Mouse (Mus musculus) midbrain, embryonic 10.5 days (tissue): ENCODE data around the gene Cd6. TPM values are rescaled to one million over a fixed set of nuclear protein-coding genes. Genes with fewer than 3 reads are reported as not detected.

Experiments
- DNase-seq: peaks from one replicate; pipeline ENCODE4 v3.0.0-alpha.2; 2017; ENCODE audit warnings: low spot score
- H3K27ac ChIP-seq: fragments of 300-500 bp; sonication (generic); replicated peaks from 2 replicates; pipeline ENCODE4 v1.5.1; 2016; ENCODE audit warnings: mild to moderate bottlenecking
- H3K27me3 ChIP-seq: fragments of 300-500 bp; sonication (generic); 2 replicates; pipeline ENCODE4 v1.6.1; 2016; ENCODE audit warnings: low read depth, mild to moderate bottlenecking; ENCODE audit not compliant: poor library complexity, severe bottlenecking
- H3K36me3 ChIP-seq: fragments of 300-500 bp; sonication (generic); 2 replicates; pipeline ENCODE4 v1.6.1; 2016; ENCODE audit warnings: mild to moderate bottlenecking, moderate library complexity
- H3K4me1 ChIP-seq: fragments of 300-500 bp; sonication (generic); 2 replicates; pipeline ENCODE4 v1.6.1; 2016
- H3K4me3 ChIP-seq: fragments of 300-500 bp; sonication (generic); 2 replicates; pipeline ENCODE4 v1.5.1; 2016; ENCODE audit warnings: mild to moderate bottlenecking, moderate library complexity
- H3K9me3 ChIP-seq: fragments of 300-500 bp; sonication (generic); replicated peaks from 2 replicates; pipeline ENCODE4 v1.6.1; 2016; ENCODE audit warnings: mild to moderate bottlenecking
- WGBS: fragments of 180-500 bp; shearing (Covaris S2); methylation state at CpG from one replicate; pipeline ENCODE4 v1.1.7; 2016; 5-methylcytosine and 5-hydroxymethylcytosine counted together
- polyA plus RNA-seq: library from polyadenylated mRNA; unstranded; fragments of >200 nt; fragmentation: Nextera tagmentation; extraction: Ambion mirVana; gene quantifications from 2 replicates; pipeline ENCODE4 v1.2.1, GENCODE M21; 2016

The Cd6 gene
- polyA plus RNA-seq, 1 experiment from 2014 or later, result not detected

DNA sequence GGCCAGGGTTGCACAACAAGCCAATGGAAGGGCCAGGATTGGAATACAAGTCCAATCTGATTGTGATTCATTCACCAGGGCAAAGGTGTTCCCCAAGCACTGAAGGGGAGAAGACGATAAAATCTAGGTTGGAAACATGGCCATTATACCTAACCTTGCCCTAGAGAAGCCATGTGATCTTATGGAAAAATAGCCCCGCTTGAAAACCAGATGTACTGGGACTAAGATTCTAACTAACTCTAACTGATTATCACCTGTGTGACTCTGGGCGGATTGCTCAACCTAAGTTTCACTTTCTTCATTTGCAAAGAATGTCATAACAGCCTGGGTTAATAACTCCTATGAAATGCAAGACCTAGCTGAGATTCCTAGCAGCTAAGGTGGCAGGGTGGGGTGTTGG lies 25.6 kb upstream of the Cd6 start:
- Histone ChIP-seq H3K9me3 (no peaks in the 10 kb centered on the region), H3K27ac (no peak overlapping the region), H3K4me3 (no peak overlapping the region), H3K36me3 (peaks cover 53% of the 10 kb centered on the region), H3K4me1 (peaks cover 4% of the 10 kb centered on the region; the same call in 1 of the 2 replicates), H3K27me3 (no peaks in the 10 kb centered on the region)
- 88% methylated on average over 3 of the region's 3 CpGs for WGBS
- DNase-seq, result no peak

DNA sequence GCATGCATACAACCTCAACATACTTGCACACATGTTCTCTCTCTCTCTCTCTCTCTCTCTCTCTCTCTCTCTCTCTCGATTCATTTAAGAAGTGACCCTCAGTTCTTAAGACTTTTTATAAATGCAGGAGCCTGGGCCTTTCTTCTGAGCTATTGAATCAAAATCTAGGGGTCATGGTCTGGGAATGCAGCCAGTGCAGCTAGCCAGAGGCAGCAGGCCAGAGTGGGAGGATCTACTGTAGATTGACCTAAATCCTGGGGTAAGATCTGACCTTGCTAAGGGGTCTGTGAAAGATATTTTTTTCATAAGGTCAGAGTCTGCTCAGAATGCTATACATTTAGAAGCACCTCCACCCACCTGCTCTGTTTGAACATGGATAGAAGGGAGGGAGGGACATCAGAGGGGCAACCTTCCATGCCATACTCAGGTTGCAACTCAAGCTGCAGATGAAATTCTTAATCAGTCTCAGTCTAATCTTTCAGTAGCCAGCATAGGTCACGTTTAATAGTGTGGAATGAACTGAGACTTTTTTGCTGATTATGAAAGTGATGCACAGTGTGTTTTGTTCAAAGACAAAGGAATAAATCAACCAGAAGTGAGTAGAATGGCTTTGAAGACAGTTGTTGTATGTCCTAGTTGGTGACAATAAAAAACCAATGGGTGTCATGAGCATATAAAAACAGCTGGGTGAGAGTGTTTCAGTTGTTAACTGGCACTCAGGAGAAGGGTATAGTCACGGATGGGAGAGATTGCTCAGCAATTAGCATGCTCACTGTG lies 17.6 kb upstream of the Cd6 start:
- DNase-seq, result no peak
- H3K4me1 ChIP-seq, result peaks cover 9% of the 10 kb centered on the region
- H3K27me3 ChIP-seq, result peaks cover 17% of the 10 kb centered on the region
- 63% methylated on average over 3 of the region's 3 CpGs for WGBS
- no peak overlapping the region for H3K27ac ChIP-seq
- no peaks in the 10 kb centered on the region for H3K36me3 ChIP-seq
- no peaks in the 10 kb centered on the region for H3K9me3 ChIP-seq
- H3K4me3 ChIP-seq, result no peak overlapping the region

DNA sequence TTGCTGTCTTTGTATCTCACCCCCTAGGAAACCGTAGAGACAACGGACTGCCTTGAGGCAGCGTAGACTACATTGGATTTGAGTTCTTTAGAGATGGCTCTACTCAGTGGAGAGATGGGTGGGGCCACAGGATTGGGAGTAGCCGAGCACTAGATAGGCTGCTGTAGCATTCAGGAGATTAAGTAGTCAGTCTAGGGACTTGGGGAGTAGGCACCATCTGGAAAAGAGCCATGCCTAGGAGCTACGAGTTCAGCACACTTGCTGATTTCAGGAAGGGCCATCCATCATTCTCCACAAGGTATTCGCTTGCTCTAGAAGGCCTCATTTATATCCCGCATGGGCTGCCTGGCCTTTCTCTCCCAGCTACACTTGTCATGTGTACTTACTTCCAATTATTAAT lies 16.3 kb upstream of the Cd6 start:
- 81% methylated on average over 7 of the region's 7 CpGs for WGBS

DNA sequence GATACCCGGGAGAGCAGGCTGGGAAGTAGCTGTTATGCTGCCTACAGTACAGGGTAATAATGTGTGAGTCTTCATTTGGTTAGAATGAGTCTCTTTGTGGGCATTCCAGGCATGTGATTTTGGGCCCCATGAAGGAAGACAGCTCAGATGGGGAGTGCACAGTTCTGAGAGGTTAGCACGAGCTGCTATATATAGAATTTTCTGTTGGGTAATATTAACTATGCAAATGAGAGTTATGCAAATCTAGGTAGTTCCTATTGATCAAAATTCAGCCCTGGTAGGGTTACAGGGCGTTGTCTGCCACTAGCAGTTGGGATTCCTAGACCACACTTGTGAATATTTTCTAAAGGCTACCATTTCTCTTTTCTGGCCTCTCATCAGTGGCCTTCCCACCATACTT lies 15.6 kb upstream of the Cd6 start:
- WGBS, result 88% methylated on average over 3 of the region's 3 CpGs
- Histone ChIP-seq H3K4me3 (no peak overlapping the region), H3K4me1 (peaks cover 22% of the 10 kb centered on the region), H3K36me3 (no peaks in the 10 kb centered on the region), H3K27me3 (peaks cover 17% of the 10 kb centered on the region), H3K27ac (no peak overlapping the region), H3K9me3 (no peaks in the 10 kb centered on the region)
- DNase-seq, result no peak

More for the DNA sequence above, 16.3 kb upstream of the Cd6 start:
- Histone ChIP-seq H3K27ac (no peak overlapping the region), H3K27me3 (peaks cover 17% of the 10 kb centered on the region), H3K4me3 (no peak overlapping the region), H3K4me1 (peaks cover 22% of the 10 kb centered on the region), H3K36me3 (no peaks in the 10 kb centered on the region), H3K9me3 (no peaks in the 10 kb centered on the region)
- DNase-seq, result no peak

- Histone ChIP-seq H3K4me1 (peaks cover 22% of the 10 kb centered on the region), H3K4me3 (no peak overlapping the region), H3K27ac (no peak overlapping the region), H3K36me3 (no peaks in the 10 kb centered on the region), H3K27me3 (peaks cover 26% of the 10 kb centered on the region), H3K9me3 (no peaks in the 10 kb centered on the region)
- DNase-seq, result no peak
- 90% methylated on average over 5 of the region's 5 CpGs for WGBS
Measured at GRCm38 (mm10) chr19:10844206-10844605, 14.3 kb upstream of the Cd6 start.

DNA sequence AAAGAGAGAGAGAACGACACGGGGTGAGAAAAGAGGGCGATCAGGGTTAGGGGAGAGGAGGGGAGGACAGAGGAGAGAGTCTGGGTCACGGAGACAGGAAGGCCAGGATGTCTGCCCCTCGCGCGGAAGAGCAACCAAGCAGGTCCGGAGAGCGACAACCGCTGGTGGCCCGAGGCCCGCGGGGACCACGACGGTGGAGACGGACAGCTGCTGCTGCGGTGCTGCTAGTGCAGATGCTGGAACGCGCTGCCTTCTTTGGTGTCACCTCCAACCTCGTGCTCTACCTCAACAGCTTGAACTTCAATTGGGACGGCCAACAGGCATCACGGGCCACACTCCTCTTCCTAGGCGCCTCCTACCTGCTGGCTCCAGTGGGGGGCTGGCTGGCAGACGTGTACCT lies 13.1 kb upstream of the Cd6 start:
- DNase-seq, result no peak
- H3K27me3 ChIP-seq, result peaks cover 28% of the 10 kb centered on the region
- H3K4me3 ChIP-seq, result no peak overlapping the region
- 48% methylated on average over 24 of the region's 24 CpGs for WGBS
- H3K9me3 ChIP-seq, result no peaks in the 10 kb centered on the region
- H3K36me3 ChIP-seq, result no peaks in the 10 kb centered on the region
- H3K27ac ChIP-seq, result no peak overlapping the region
- H3K4me1 ChIP-seq, result peaks cover 22% of the 10 kb centered on the region

DNA sequence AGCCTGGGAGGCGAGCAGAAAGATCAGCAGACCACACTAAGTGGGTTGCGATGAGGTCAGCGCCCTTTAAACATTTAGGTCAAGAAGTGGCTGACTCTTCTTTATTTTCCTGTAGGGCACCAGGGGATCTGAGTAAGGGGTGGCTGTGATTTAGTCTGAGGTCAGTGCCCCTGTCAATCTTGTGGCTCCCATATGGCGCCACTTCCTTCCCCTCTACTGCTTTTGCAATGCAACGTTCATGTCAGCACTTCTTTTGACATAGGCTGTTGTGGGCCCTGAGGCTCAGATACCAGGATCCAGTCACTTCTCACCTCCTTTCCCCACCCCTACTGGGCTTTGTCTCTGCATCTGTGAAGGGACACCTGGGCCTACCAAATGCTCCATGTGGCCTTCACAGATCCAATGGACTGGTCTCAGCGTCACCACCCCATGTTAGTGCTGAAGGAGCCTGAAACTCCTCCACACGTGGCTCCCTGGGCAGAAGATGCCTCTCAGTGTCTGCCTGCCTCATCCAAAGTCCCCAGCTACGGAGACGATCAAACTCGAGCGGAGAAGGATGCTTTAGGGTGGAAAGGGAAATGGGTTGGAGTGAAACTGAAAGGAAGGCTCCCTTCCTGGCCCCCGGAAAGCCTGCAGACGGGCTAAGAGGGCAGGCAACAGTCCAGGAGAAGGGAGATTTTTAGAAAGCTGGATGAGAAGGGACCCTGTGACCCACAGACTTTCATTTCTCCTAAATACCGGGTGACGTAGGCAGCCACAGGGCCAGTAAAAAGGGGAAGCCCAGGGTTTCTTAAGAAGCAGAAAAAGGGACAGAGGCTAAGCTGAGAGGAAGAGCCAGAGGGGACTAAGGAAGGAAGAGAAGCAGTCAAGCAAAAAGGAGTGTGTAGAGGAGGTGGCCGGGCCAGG lies 12.1 kb upstream of the Cd6 start:
- Histone ChIP-seq H3K9me3 (no peaks in the 10 kb centered on the region), H3K27me3 (peaks cover 28% of the 10 kb centered on the region), H3K4me1 (peaks cover 22% of the 10 kb centered on the region), H3K27ac (peak overlapping the region; percentile 4; the same call in 1 of the 2 replicates), H3K4me3 (no peak overlapping the region), H3K36me3 (no peaks in the 10 kb centered on the region)
- DNase-seq, result peak; percentile 44
- WGBS, result 44% methylated on average over 16 of the region's 16 CpGs

DNA sequence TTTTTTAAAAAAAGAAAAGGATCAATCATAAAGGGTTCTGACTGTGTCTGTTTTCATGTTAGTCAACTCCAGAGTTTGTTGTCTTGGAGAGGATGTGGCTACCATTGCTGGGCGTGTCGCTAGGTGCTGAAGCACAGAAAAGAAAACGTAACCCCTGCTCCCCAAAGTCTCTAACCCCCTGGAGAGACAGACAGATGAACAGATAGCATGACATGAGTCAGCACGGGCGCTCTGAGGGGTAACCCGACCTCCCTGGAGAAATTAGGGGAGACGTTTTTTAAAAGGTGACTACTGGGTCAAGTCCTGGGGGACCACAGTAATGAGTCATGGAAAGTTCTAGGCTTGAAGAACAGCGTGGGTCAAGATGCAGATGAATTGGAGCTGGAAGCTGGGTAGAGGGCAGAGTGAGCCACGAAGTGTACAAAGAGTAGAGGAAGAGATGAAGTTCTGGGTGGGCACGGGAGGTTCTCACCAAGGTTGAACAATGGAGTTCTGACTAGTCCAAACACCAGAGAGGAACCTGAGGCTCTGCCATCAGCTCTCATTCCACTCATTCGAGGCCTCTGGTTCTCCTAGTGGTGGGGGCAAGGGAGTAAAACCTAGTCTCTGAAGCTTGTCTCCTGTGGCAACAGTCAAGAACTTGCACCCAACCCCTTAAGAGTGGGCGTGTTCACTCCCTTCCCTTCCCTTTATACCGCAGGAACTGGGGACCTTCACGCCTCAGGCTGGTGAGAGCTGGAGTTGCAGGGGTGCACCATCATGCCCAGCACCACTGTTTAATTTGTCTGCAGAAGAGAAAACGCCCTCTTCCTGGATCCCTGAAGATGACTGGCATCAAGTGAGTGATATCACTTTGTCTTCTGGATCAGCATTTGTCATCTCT lies 9.4 kb upstream of the Cd6 start, which contains the start of gene Slc15a3:
Slc15a3 (plus strand) TSS at position 718 of the 883 bp plus-strand sequence.
- Histone ChIP-seq H3K36me3 (no peaks in the 10 kb centered on the region), H3K9me3 (no peaks in the 10 kb centered on the region), H3K4me1 (peaks cover 22% of the 10 kb centered on the region), H3K4me3 (no peak within 1 kb of the TSS), H3K27me3 (peaks cover 24% of the 10 kb centered on the region), H3K27ac (no peak within 1 kb of the TSS)
- 86% methylated on average over 15 of the region's 15 CpGs for WGBS
- no peak for DNase-seq

- Histone ChIP-seq H3K4me3 (no peak overlapping the region), H3K9me3 (no peaks in the 10 kb centered on the region), H3K36me3 (no peaks in the 10 kb centered on the region), H3K4me1 (no peaks in the 10 kb centered on the region), H3K27ac (no peak overlapping the region), H3K27me3 (peaks cover 11% of the 10 kb centered on the region)
- no peak for DNase-seq
- WGBS, result 72% methylated on average over 3 of the region's 3 CpGs
Measured at GRCm38 (mm10) chr19:10835671-10836070, 5.8 kb upstream of the Cd6 start.

GRCm38 (mm10) chr19:10833611-10834010 lies 3.8 kb upstream of the Cd6 start:
- WGBS, result 77% methylated on average over 3 of the region's 3 CpGs

DNA sequence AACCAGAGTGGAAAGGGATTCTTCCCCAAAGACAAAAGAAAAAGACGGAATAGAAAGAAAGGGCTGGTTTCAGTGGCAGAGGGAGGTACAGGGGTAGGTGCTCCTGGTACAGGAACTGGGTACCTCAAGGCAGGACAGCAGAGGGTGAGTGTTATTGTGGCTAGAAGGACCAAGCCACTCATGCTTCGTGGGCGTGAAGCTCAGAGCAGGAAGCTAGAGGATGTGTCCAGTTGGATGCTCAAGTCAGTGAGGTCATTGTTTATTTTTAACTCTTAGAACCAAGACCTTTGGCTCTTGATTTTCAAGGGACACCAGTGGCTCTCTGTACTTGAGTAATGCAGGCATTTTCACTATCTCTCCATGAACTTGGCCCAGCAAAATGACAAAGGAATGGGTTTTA lies 2.2 kb upstream of the Cd6 start:
- Histone ChIP-seq H3K9me3 (no peaks in the 10 kb centered on the region), H3K36me3 (no peaks in the 10 kb centered on the region), H3K4me1 (no peaks in the 10 kb centered on the region), H3K27me3 (no peaks in the 10 kb centered on the region), H3K4me3 (no peak overlapping the region), H3K27ac (no peak overlapping the region)
- WGBS, result 81% methylated on average over 3 of the region's 3 CpGs
- no peak for DNase-seq

More at GRCm38 (mm10) chr19:10833611-10834010, 3.8 kb upstream of the Cd6 start:
- Histone ChIP-seq H3K9me3 (no peaks in the 10 kb centered on the region), H3K27me3 (no peaks in the 10 kb centered on the region), H3K36me3 (no peaks in the 10 kb centered on the region), H3K4me3 (no peak overlapping the region), H3K4me1 (no peaks in the 10 kb centered on the region), H3K27ac (no peak overlapping the region)
- no peak for DNase-seq

DNA sequence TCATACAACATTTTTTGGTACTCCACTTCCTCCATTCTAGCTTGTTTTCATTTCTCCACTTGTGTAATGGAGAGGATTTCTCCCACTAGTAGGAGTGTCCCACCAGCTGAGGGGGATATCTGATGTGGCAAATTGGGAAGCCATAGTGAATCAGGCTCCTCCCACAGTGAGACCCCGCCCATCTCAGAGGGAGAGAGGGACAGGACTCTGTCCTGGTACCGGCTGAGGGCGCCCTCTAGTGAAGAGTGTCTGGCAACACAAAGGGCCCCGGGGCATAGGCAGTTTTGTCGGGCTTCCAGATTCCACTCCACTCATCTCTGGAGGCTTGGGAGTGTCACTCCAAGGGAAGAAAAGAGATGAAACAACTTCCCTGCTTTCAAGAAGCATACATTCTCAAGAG lies 1.6 kb upstream of the Cd6 start:
- H3K4me1 ChIP-seq, result no peaks in the 10 kb centered on the region
- no peaks in the 10 kb centered on the region for H3K9me3 ChIP-seq
- H3K36me3 ChIP-seq, result no peaks in the 10 kb centered on the region
- whole genome bisulfite sequencing, result 8% methylated on average over 5 of the region's 5 CpGs
- DNase-seq, result peak; percentile 62
- no peak overlapping the region for H3K27ac ChIP-seq
- H3K27me3 ChIP-seq, result no peaks in the 10 kb centered on the region
- no peak overlapping the region for H3K4me3 ChIP-seq
